In the genomic region with DNA sequence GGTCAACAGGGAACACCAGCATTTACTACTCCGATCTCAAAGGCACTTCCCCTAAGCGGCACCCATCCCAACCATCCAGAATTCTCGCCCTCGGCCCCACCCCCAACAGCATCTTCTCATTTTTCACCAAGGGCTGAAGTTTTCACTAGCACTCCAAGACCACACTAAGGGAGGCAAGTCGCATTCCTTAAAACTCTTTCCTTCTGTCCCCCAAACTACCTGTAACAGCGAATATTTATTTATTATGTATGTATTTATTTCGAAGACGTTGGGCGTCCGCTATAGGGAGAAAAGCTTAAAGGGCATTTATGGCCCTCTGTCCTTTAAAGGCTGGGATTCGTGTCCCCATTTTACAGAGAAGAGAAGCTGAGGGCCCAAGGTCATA, we compare ENCODE assay signal across 8 mouse cellular contexts. TPM values are rescaled to one million over a fixed set of nuclear protein-coding genes. Genes with fewer than 3 reads are reported as not detected.
A peak's percentile ranks its signal among the peaks of the same experiment; 100 is the strongest.
DNase-seq lines count a peak whose midpoint lies in the region; ATAC-seq and TF ChIP-seq lines count a peak whose summit lies in the region.

No protein-coding gene starts in this region.

- no peaks in the 10 kb centered on the region for H3K9me3 ChIP-seq in kidney, embryonic 15.5 days (replicated peaks)
- H3K9me3 ChIP-seq in forebrain, embryonic 14.5 days (replicated peaks; ENCODE audit: control insufficient read depth, low read length): no peaks in the 10 kb centered on the region
- no peaks in the 10 kb centered on the region for H3K9me3 ChIP-seq in hindbrain, embryonic 13.5 days

- H3K27ac ChIP-seq in kidney, embryonic 15.5 days: no peak overlapping the region
- no peak overlapping the region for H3K27ac ChIP-seq in forebrain, embryonic 14.5 days (ENCODE audit: low read depth, low read length)
- H3K27ac ChIP-seq in hindbrain, embryonic 13.5 days: peak overlapping the region; percentile 92

- H3K36me3 ChIP-seq in kidney, embryonic 15.5 days: no peaks in the 10 kb centered on the region
- no peaks in the 10 kb centered on the region for H3K36me3 ChIP-seq in forebrain, embryonic 14.5 days (ENCODE audit: control insufficient read depth, insufficient read depth, low read length)
- no peaks in the 10 kb centered on the region for H3K36me3 ChIP-seq in hindbrain, embryonic 13.5 days

- DNase-seq in kidney, adult 9 months: no peak
- peak; percentile 53 for DNase-seq in Muller cell, postnatal 12 days (ENCODE audit: inconsistent ontology term)
- DNase-seq in forebrain, embryonic 14.5 days (ENCODE audit: low spot score): no peak
- no peak for DNase-seq in lung, adult 2 months
- peak; percentile 27 for DNase-seq in right cerebral cortex, postnatal 4 days

- H3K4me2 ChIP-seq in kidney, embryonic 15.5 days: peak overlapping the region; percentile 83
- H3K4me2 ChIP-seq in forebrain, embryonic 14.5 days (ENCODE audit: low read length): peak overlapping the region; percentile 58
- H3K4me2 ChIP-seq in hindbrain, embryonic 13.5 days: peak overlapping the region; percentile 80

- TF ChIP-seq POLR2A in lung, adult 2 months (IDR thresholded peaks at IDR 0.05; ENCODE audit: borderline replicate concordance, extremely low read depth, low read depth, low read length): no peak

- TF ChIP-seq CTCF in lung, adult 2 months (IDR thresholded peaks at IDR 0.05; ENCODE audit: insufficient read depth, low read length): no peak

- peaks cover 8% of the 10 kb centered on the region; the same call in 1 of the 2 replicates for H3K27me3 ChIP-seq in kidney, embryonic 15.5 days
- H3K27me3 ChIP-seq in forebrain, embryonic 14.5 days (replicated peaks; ENCODE audit: control insufficient read depth, insufficient read depth, low read length): 0 out of 2 replicates have a peak, but pooled peaks cover 4% of the 10 kb centered on the region
- peaks cover 13% of the 10 kb centered on the region for H3K27me3 ChIP-seq in hindbrain, embryonic 13.5 days

- peaks cover 74% of the 10 kb centered on the region for H3K4me1 ChIP-seq in kidney, embryonic 15.5 days
- peaks cover 10% of the 10 kb centered on the region for H3K4me1 ChIP-seq in forebrain, embryonic 14.5 days (ENCODE audit: control insufficient read depth, insufficient read depth, low read length)
- H3K4me1 ChIP-seq in hindbrain, embryonic 13.5 days (replicated peaks): peaks cover 37% of the 10 kb centered on the region
- peaks cover 15% of the 10 kb centered on the region for H3K4me1 ChIP-seq in lung, adult 2 months (ENCODE audit: control insufficient read depth, insufficient read depth, low read length)

- no peak for ATAC-seq in kidney, embryonic 15.5 days (replicated peaks; ENCODE audit: low FRiP score)
- ATAC-seq in forebrain, embryonic 14.5 days: no peak
- no peak for ATAC-seq in hindbrain, embryonic 13.5 days (ENCODE audit: low FRiP score)
- ATAC-seq in megakaryocyte progenitor cell, adult 5-6 weeks (replicated peaks; ENCODE audit: poor library complexity): no peak

- WGBS in kidney, embryonic 15.5 days: 6% methylated on average over 11 of the region's 11 CpGs
- 13% methylated on average over 11 of the region's 11 CpGs for WGBS in forebrain, embryonic 14.5 days
- 12% methylated on average over 11 of the region's 11 CpGs for WGBS in hindbrain, embryonic 13.5 days
- 7% methylated on average over 11 of the region's 11 CpGs for WGBS in lung, adult 2 months

- H3K4me3 ChIP-seq in kidney, embryonic 15.5 days (replicated peaks): peak overlapping the region; percentile 76
- H3K4me3 ChIP-seq in forebrain, embryonic 14.5 days (ENCODE audit: low read depth, low read length): peak overlapping the region; percentile 76
- peak overlapping the region; percentile 80 for H3K4me3 ChIP-seq in hindbrain, embryonic 13.5 days
- H3K4me3 ChIP-seq in lung, adult 2 months (replicated peaks; ENCODE audit: extremely low read depth, low read depth, low read length): peak overlapping the region; percentile 59

- H3K9ac ChIP-seq in kidney, embryonic 15.5 days: peak overlapping the region; percentile 69
- peak overlapping the region; percentile 84 for H3K9ac ChIP-seq in forebrain, embryonic 14.5 days (ENCODE audit: low read length)
- peak overlapping the region; percentile 90 for H3K9ac ChIP-seq in hindbrain, embryonic 13.5 days

RNA-seq across cellular contexts. Expression of a gene that starts 1.0 kb away (rescaled TPM):
- 9.6 and 12.7 TPM in 2 replicates for polyA plus RNA-seq in kidney, embryonic 15.5 days (2015; fragmentation: Nextera tagmentation; extraction: Ambion mirVana)
- polyA plus RNA-seq in forebrain, embryonic 14.5 days (2014; fragmentation: Nextera tagmentation; extraction: Ambion mirVana): 10.9 and 12.0 TPM in 2 replicates
- polyA plus RNA-seq in hindbrain, embryonic 13.5 days (2015; fragmentation: Nextera tagmentation; extraction: Ambion mirVana): 12.3 and 12.5 TPM in 2 replicates
- polyA plus RNA-seq in lung, adult 2 months (2012; rRNA removed): 17.7 and 20.5 TPM in 2 replicates
- 14.6 and 23.7 TPM in 2 replicates for total RNA-seq in megakaryocyte progenitor cell, adult 5-6 weeks (2015)
- 15.4 and 24.2 TPM in 2 replicates for total RNA-seq in megakaryocyte progenitor cell, adult 5-6 weeks (2017)

Comparison
In these comparisons a context has a peak if more than half of its experiments do, and no peak if none do; other contexts are left out.
1. DNase-seq: peak in Muller cell, postnatal 12 days (single experiment) and right cerebral cortex, postnatal 4 days (single experiment); none in kidney, adult 9 months (single experiment), forebrain, embryonic 14.5 days (single experiment) and lung, adult 2 months (single experiment).
2. Peak in every context shown above with its lines, with median percentiles within 50 percentile points of each other: H3K4me2 ChIP-seq, H3K4me3 ChIP-seq and H3K9ac ChIP-seq.